Mouse (Mus musculus): ENCODE results near the gene Sgpp2.

DNA sequence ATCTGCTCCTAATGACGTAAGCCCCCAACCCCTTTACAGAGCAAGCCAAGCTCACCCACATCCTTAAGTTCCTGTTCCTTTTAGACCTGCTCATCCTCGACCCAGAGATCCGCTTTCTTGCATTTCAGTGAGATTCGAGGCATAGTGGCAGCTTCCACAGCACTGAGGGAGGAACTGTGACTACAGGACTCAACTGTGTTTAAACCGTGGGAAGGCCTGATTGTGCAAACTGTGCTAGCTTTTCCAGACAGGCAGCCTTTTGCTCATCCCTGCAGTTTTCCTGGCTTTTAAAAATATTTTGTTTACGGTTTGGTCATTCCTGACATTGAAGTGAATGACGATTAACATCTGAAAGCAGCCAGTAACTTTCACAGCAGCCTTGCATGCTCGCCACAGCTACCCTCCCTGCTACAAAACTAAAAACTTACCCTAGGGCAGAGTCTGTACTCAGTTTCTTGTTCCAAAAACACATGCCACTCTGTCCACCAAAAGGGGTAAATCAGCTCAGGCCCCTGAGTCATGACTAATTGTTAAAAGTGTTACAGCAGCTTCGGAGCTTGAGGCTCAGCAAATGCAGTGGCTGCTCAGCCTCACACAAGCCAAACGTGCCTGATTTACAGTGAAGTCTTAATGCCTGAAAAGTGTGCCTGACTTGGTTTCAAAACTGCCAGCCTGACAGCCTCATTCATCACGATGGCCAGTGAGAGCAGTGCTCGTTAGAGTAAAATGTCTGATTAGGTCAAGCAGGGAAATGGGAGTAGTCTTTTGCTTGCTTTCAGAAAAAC lies 141.1 kb downstream of the Sgpp2 start:
- TF ChIP-seq CTCF (IDR thresholded peaks at IDR 0.05; ENCODE audit: low read depth) (no peak), EP300 (optimal IDR thresholded peaks at IDR 0.05) (no peak)

Measured in stomach, postnatal 0 days (tissue).